Mouse (Mus musculus): ENCODE measurements around the gene Chdh.

- TF ChIP-seq CTCF (conservative IDR thresholded peaks at IDR 0.05 in 1 of 2, IDR thresholded peaks at IDR 0.05 in 1 of 2; ENCODE audit: low read depth in 2 of 2, low read length in 2 of 2): no peak
- TF ChIP-seq NELFE (IDR thresholded peaks at IDR 0.05; ENCODE audit: low read depth, low read length): no peak
- TF ChIP-seq MAFK (IDR thresholded peaks at IDR 0.05; ENCODE audit: insufficient replicate concordance, low read length): no peak
These were observed 66.6 kb downstream of the Chdh start for GRCm38 (mm10) chr14:30075268-30075887.

Measured in CH12.LX (cell line).